Mouse (Mus musculus) cerebellum, adult 11 months (tissue): Measurements from ENCODE around the gene Rps11.
"Not testable (repeated sequence)": the region's sequence is repeated elsewhere in the genome, so short reads cannot be mapped to it uniquely, and the experiment has no call there.

ENCODE experiments used
- DNase-seq: peaks from one replicate; pipeline ENCODE4 v3.0.0; 2022

The Rps11 gene

GRCm38 (mm10) chr7:45154096-45154992 lies 30.1 kb upstream of the Rps11 start, which contains the start of the genes Pih1d1 and Aldh16a1:
Gene Pih1d1, plus strand, starts transcription at chr7:45154303.
Gene Aldh16a1, minus strand, starts transcription at chr7:45154584.
- DNase-seq = peak; percentile 98

GRCm38 (mm10) chr7:45153586-45153985 lies 29.3 kb upstream of the Rps11 start:
- no peak for DNase-seq

GRCm38 (mm10) chr7:45153052-45153451 lies 28.8 kb upstream of the Rps11 start:
- DNase-seq = not testable (repeated sequence)

GRCm38 (mm10) chr7:45151303-45151702 lies 27.1 kb upstream of the Rps11 start:
- no peak for DNase-seq

GRCm38 (mm10) chr7:45150321-45150720 lies 26.1 kb upstream of the Rps11 start:
- DNase-seq = no peak

GRCm38 (mm10) chr7:45149545-45149944 lies 25.3 kb upstream of the Rps11 start:
- no peak for DNase-seq

- no peak for DNase-seq
Measured at GRCm38 (mm10) chr7:45148534-45149098, 24.4 kb upstream of the Rps11 start.

GRCm38 (mm10) chr7:45147899-45148298 lies 23.7 kb upstream of the Rps11 start:
- no peak for DNase-seq

- DNase-seq = no peak
Measured at GRCm38 (mm10) chr7:45147267-45147666, 23.0 kb upstream of the Rps11 start.

GRCm38 (mm10) chr7:45145460-45145859 lies 21.2 kb upstream of the Rps11 start:
- DNase-seq = no peak

- DNase-seq = no peak
Measured at GRCm38 (mm10) chr7:45144368-45145174, 20.3 kb upstream of the Rps11 start.

GRCm38 (mm10) chr7:45141914-45142313 lies 17.7 kb upstream of the Rps11 start:
- no peak for DNase-seq

- DNase-seq = no peak
Measured at GRCm38 (mm10) chr7:45141319-45141718, 17.1 kb upstream of the Rps11 start.

- DNase-seq = no peak
Measured at GRCm38 (mm10) chr7:45139904-45140723, 15.9 kb upstream of the Rps11 start.

GRCm38 (mm10) chr7:45138403-45138802 lies 14.2 kb upstream of the Rps11 start:
- DNase-seq = no peak

GRCm38 (mm10) chr7:45137171-45138006 lies 13.2 kb upstream of the Rps11 start:
- no peak for DNase-seq

GRCm38 (mm10) chr7:45135993-45136567 lies 11.8 kb upstream of the Rps11 start, which contains the start of the genes Gm45713 and Flt3l:
Gene Gm45713, minus strand, starts transcription at chr7:45136231.
Gene Flt3l, minus strand, starts transcription at chr7:45136432.
- DNase-seq = peak; percentile 90

GRCm38 (mm10) chr7:45135370-45135769 lies 11.1 kb upstream of the Rps11 start:
- no peak for DNase-seq

- DNase-seq = no peak
Measured at GRCm38 (mm10) chr7:45134544-45135026, 10.3 kb upstream of the Rps11 start.

GRCm38 (mm10) chr7:45133446-45134159 lies 9.4 kb upstream of the Rps11 start:
- no peak for DNase-seq
